Mouse (Mus musculus): ENCODE data around the gene Hrh2. TPM values are rescaled to one million over a fixed set of nuclear protein-coding genes. Genes with fewer than 3 reads are reported as not detected.

Hrh2 gene
- polyA plus RNA-seq (2014; fragmentation: Nextera tagmentation; extraction: Ambion mirVana) = 0.11 TPM in 1 of 2 replicates, not detected in the other

DNA sequence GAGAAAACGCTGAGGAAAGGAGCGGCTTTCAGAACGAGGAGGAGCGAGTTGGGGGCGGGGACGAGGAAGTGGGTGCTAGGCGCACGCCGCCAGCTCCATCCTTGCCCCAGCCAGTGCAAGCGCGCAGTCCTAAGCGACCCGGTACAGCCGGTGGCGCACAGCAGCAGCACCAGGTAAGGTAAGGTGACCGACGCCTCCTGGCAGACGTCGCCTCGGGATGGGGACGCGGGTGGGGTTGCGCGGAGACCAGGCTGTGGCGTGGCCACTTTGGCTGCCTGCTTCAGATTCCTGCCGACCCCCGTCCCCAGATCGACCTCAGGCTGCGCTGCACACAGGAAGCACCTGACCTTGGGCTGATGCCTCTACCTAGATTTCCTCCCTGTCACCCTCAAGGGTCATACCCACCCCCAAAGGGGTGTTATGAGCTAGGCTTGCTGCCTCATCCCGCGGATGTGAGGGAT lies at the start of gene Hrh2:
Gene Hrh2 (plus strand): TSS at position 109 of the 461 bp plus-strand sequence.
- 0 out of 2 replicates have a peak, but pooled peaks have one; percentile 49 for ATAC-seq (ENCODE audit: low FRiP score, low TSS enrichment)

DNA sequence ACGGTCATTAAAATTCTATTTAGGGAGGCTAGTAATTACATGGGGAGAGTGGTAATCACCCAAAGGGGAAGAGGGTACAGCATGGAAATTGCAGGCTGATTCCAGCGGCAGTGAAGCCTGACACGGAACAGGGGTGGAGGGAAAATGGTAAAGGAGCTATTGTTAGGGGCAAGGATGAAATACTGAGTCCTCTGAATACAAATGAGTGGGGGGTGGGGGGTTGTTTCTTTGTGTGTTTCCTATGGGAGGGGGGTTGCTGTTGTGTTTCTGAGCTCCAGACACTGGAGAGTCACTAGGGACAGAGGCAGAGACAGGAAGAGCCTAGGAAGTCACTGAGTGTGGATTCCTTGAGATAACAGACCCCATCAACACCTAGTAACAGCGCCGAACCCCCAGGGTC lies 48.1 kb upstream of the Hrh2 start:
- H3K27ac ChIP-seq (ENCODE audit: low read depth, low read length) = no peak overlapping the region
- H3K27me3 ChIP-seq (ENCODE audit: control insufficient read depth, insufficient read depth, low read length) = no peaks in the 10 kb centered on the region
- 63% methylated on average over 5 of the region's 5 CpGs for WGBS
- no peaks in the 10 kb centered on the region for H3K9me3 ChIP-seq (ENCODE audit: control insufficient read depth, low read length)
- H3K36me3 ChIP-seq (ENCODE audit: control insufficient read depth, insufficient read depth, low read length) = no peaks in the 10 kb centered on the region
- H3K9ac ChIP-seq (ENCODE audit: low read depth, low read length) = no peak overlapping the region
- H3K4me1 ChIP-seq (ENCODE audit: control insufficient read depth, insufficient read depth, low read length) = 0 out of 2 replicates have a peak, but pooled peaks cover 3% of the 10 kb centered on the region
- no peak overlapping the region for H3K4me2 ChIP-seq (replicated peaks; ENCODE audit: low read depth, low read length)
- H3K4me3 ChIP-seq (ENCODE audit: low read length) = no peak overlapping the region
- no peak for ATAC-seq (ENCODE audit: low FRiP score, low TSS enrichment)

More for the DNA sequence above, at the start of gene Hrh2:
- peaks cover 3% of the 10 kb centered on the region; the same call in 1 of the 2 replicates for H3K4me1 ChIP-seq (ENCODE audit: control insufficient read depth, insufficient read depth, low read length)
- peak within 1 kb of the TSS; percentile 31 for H3K4me3 ChIP-seq (ENCODE audit: low read length)
- H3K9ac ChIP-seq (ENCODE audit: low read depth, low read length) = no peak within 1 kb of the TSS
- no peak within 1 kb of the TSS for H3K27ac ChIP-seq (ENCODE audit: low read depth, low read length)
- H3K27me3 ChIP-seq (ENCODE audit: control insufficient read depth, insufficient read depth, low read length) = peaks cover 18% of the 10 kb centered on the region
- 2% methylated on average over 18 of the region's 31 CpGs for WGBS
- peak within 1 kb of the TSS; percentile 50 for H3K4me2 ChIP-seq (replicated peaks; ENCODE audit: low read depth, low read length)
- no peaks in the 10 kb centered on the region for H3K36me3 ChIP-seq (ENCODE audit: control insufficient read depth, insufficient read depth, low read length)
- H3K9me3 ChIP-seq (ENCODE audit: control insufficient read depth, low read length) = no peaks in the 10 kb centered on the region

DNA sequence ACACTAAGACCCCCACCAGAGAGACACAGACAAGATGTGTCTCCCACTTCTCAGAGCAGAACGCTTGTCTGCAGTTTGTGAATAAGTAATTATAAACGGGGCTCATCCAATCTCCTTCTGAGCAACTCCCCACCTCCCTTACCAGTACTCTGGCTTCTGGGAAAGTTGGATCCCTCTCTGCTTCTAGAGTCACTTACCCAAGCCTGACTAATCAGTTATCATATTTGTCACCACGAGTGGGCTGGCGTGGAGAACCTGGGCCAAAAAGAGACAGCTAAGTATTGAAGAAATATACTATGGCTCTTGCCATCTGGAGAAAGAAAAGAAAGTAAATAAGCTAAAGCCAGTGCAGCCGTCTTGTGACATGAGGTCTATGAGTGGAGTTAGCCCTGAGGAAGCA lies 47.3 kb upstream of the Hrh2 start:
- Histone ChIP-seq H3K4me3 (ENCODE audit: low read length) (no peak overlapping the region), H3K9me3 (ENCODE audit: control insufficient read depth, low read length) (no peaks in the 10 kb centered on the region), H3K27ac (ENCODE audit: low read depth, low read length) (no peak overlapping the region), H3K27me3 (ENCODE audit: control insufficient read depth, insufficient read depth, low read length) (no peaks in the 10 kb centered on the region), H3K4me2 (replicated peaks; ENCODE audit: low read depth, low read length) (no peak overlapping the region), H3K9ac (ENCODE audit: low read depth, low read length) (no peak overlapping the region), H3K36me3 (ENCODE audit: control insufficient read depth, insufficient read depth, low read length) (no peaks in the 10 kb centered on the region), H3K4me1 (ENCODE audit: control insufficient read depth, insufficient read depth, low read length) (0 out of 2 replicates have a peak, but pooled peaks cover 3% of the 10 kb centered on the region)
- no peak for ATAC-seq (ENCODE audit: low FRiP score, low TSS enrichment)
- WGBS = 84% methylated on average over 5 of the region's 5 CpGs

DNA sequence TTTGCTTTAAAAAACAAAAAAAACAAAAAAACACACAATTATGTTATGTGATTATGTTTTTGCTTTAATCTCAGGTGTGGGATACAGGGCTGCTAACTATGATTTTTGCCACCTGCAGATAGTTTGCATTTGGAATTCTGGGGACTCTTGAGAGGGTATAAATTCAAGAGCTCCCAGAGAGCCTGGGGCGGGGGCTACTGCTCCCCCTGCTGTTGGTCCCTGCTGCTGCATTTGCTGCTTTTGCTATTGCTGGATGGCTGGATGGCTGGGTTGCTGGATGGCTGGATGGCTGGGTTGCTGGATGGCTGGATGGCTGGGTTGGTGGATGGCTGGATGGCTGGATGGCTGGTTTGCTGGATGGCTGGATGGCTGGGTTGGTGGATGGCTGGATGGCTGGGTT lies 44.6 kb upstream of the Hrh2 start:
- WGBS = 81% methylated on average over 1 of the region's 1 CpGs
- Histone ChIP-seq H3K4me1 (ENCODE audit: control insufficient read depth, insufficient read depth, low read length) (0 out of 2 replicates have a peak, but pooled peaks cover 3% of the 10 kb centered on the region), H3K9ac (ENCODE audit: low read depth, low read length) (no peak overlapping the region), H3K27ac (ENCODE audit: low read depth, low read length) (no peak overlapping the region), H3K36me3 (ENCODE audit: control insufficient read depth, insufficient read depth, low read length) (no peaks in the 10 kb centered on the region), H3K27me3 (ENCODE audit: control insufficient read depth, insufficient read depth, low read length) (no peaks in the 10 kb centered on the region), H3K4me2 (replicated peaks; ENCODE audit: low read depth, low read length) (no peak overlapping the region), H3K9me3 (ENCODE audit: control insufficient read depth, low read length) (no peaks in the 10 kb centered on the region), H3K4me3 (ENCODE audit: low read length) (no peak overlapping the region)
- no peak for ATAC-seq (ENCODE audit: low FRiP score, low TSS enrichment)

DNA sequence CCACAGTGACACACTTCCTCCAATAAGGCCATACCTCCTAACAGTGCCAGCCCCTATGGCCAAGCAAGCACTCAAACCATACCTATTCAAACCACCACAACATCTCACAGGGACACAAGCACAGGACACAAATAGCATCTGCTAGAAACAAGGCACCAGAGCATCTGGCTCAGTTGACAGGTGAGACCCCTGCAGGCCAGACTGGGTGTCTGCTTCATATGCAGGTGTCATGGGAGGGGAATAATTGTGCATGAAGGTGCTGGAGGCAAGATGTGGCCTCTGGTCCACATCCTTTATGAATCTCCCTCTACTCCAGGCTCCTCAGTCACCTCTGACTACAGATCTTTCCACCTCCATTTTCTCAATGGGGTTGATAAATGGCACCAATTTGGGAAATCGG lies 39.5 kb upstream of the Hrh2 start:
- ATAC-seq (ENCODE audit: low FRiP score, low TSS enrichment) = no peak
- Histone ChIP-seq H3K9ac (ENCODE audit: low read depth, low read length) (no peak overlapping the region), H3K4me1 (ENCODE audit: control insufficient read depth, insufficient read depth, low read length) (no peaks in the 10 kb centered on the region), H3K4me2 (replicated peaks; ENCODE audit: low read depth, low read length) (no peak overlapping the region), H3K36me3 (ENCODE audit: control insufficient read depth, insufficient read depth, low read length) (no peaks in the 10 kb centered on the region), H3K4me3 (ENCODE audit: low read length) (no peak overlapping the region), H3K27me3 (ENCODE audit: control insufficient read depth, insufficient read depth, low read length) (no peaks in the 10 kb centered on the region), H3K27ac (ENCODE audit: low read depth, low read length) (no peak overlapping the region), H3K9me3 (ENCODE audit: control insufficient read depth, low read length) (no peaks in the 10 kb centered on the region)
- WGBS = 83% methylated on average over 1 of the region's 1 CpGs

DNA sequence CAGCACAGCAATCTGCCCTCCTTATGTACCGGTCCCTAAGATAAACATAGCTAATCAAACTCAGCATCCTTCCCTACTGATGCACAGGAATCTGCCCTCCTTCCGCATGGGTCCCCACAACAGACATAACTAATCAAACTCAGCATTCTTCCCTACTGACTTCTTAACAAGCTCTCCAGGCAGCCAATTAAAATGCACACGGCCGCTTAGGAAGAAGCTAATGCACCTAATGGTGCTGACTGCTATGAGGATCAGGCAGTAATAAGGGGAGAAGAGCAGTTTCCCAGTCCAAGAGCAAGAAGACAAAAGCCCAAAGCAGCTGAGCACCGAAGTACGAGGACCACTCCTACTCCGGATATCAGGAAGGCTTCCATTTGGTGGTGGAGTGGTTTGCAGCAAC lies 39.0 kb upstream of the Hrh2 start:
- Histone ChIP-seq H3K9ac (ENCODE audit: low read depth, low read length) (no peak overlapping the region), H3K27me3 (ENCODE audit: control insufficient read depth, insufficient read depth, low read length) (no peaks in the 10 kb centered on the region), H3K4me1 (ENCODE audit: control insufficient read depth, insufficient read depth, low read length) (no peaks in the 10 kb centered on the region), H3K27ac (ENCODE audit: low read depth, low read length) (no peak overlapping the region), H3K4me3 (ENCODE audit: low read length) (no peak overlapping the region), H3K36me3 (ENCODE audit: control insufficient read depth, insufficient read depth, low read length) (no peaks in the 10 kb centered on the region), H3K4me2 (replicated peaks; ENCODE audit: low read depth, low read length) (no peak overlapping the region), H3K9me3 (ENCODE audit: control insufficient read depth, low read length) (no peaks in the 10 kb centered on the region)
- 60% methylated on average over 7 of the region's 7 CpGs for WGBS
- ATAC-seq (ENCODE audit: low FRiP score, low TSS enrichment) = no peak

DNA sequence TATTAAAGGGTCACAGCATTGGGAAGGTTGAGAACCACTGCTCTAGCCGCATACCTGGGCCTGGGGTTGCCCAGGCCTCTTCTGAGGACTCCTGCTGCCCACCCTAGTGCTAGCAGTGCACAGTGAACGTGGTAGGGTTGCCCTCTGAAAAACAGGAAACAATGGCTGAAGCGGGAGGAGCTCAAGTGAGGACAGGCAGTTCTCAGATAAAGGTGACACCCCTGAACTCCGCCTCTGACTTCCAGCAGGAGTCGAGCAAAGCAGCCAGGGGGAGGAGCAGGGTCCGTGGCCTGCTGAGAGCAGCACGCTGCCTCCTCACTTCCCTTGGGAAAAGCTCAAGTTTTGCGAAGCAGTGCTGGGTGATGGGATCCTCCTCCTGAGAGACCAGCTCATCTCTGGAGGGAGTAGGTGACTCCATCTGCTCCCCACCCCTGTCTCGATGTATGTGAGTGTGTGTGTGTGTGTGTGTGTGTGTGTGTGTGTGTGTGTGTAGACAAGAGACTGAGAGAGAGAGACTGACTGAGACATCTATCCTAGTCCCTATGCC lies 38.2 kb upstream of the Hrh2 start:
- Histone ChIP-seq H3K9me3 (ENCODE audit: control insufficient read depth, low read length) (no peaks in the 10 kb centered on the region), H3K4me1 (ENCODE audit: control insufficient read depth, insufficient read depth, low read length) (no peaks in the 10 kb centered on the region), H3K4me2 (replicated peaks; ENCODE audit: low read depth, low read length) (no peak overlapping the region), H3K4me3 (ENCODE audit: low read length) (no peak overlapping the region), H3K27me3 (ENCODE audit: control insufficient read depth, insufficient read depth, low read length) (no peaks in the 10 kb centered on the region), H3K27ac (ENCODE audit: low read depth, low read length) (no peak overlapping the region), H3K9ac (ENCODE audit: low read depth, low read length) (no peak overlapping the region), H3K36me3 (ENCODE audit: control insufficient read depth, insufficient read depth, low read length) (no peaks in the 10 kb centered on the region)
- 16% methylated on average over 9 of the region's 9 CpGs for WGBS
- ATAC-seq (ENCODE audit: low FRiP score, low TSS enrichment) = no peak

DNA sequence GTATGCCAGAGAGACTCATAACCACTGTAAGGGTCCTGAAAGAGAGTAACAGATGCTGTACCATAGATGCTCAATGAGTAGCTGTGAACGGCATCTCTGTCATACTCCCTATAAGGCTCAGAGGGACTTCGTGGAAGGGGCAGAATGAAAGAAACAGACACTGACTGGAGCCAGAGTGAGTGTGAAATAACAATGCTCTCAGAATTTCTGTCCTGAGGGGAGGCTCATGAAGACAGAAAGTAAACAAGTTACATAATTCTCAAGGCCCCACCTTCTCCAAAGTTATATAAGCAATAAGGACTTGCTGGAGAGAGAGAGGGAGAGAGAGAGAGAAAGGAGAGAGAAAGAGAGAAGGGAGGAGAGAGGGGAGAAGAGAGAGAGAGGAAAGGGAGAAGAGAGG lies 36.1 kb upstream of the Hrh2 start:
- no peak for ATAC-seq (ENCODE audit: low FRiP score, low TSS enrichment)
- Histone ChIP-seq H3K9ac (ENCODE audit: low read depth, low read length) (no peak overlapping the region), H3K4me2 (replicated peaks; ENCODE audit: low read depth, low read length) (no peak overlapping the region), H3K27me3 (ENCODE audit: control insufficient read depth, insufficient read depth, low read length) (no peaks in the 10 kb centered on the region), H3K4me3 (ENCODE audit: low read length) (no peak overlapping the region), H3K36me3 (ENCODE audit: control insufficient read depth, insufficient read depth, low read length) (no peaks in the 10 kb centered on the region), H3K27ac (ENCODE audit: low read depth, low read length) (no peak overlapping the region), H3K4me1 (ENCODE audit: control insufficient read depth, insufficient read depth, low read length) (no peaks in the 10 kb centered on the region), H3K9me3 (ENCODE audit: control insufficient read depth, low read length) (no peaks in the 10 kb centered on the region)
- 87% methylated on average over 2 of the region's 2 CpGs for WGBS

DNA sequence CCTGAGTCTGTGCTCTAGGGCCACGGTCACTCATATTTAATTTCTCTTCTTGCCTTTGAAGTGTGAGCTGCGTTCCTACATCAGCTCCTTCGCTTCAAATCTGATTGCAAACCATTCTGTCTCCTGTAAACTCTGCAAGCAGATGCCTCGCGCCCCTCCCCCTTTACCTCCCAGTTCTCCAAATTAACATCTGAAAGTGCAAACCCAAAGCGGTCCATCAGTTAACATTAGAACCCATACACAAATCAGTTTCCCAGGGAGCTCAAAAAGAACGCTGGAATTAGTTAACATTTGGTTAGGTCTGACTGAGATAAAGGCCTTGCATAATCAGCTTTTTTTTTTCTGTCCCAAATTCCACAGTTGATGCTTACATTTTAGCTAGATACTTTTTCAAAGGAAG lies 32.7 kb upstream of the Hrh2 start:
- Histone ChIP-seq H3K4me3 (ENCODE audit: low read length) (no peak overlapping the region), H3K4me1 (ENCODE audit: control insufficient read depth, insufficient read depth, low read length) (no peaks in the 10 kb centered on the region), H3K4me2 (replicated peaks; ENCODE audit: low read depth, low read length) (no peak overlapping the region), H3K36me3 (ENCODE audit: control insufficient read depth, insufficient read depth, low read length) (no peaks in the 10 kb centered on the region), H3K9ac (ENCODE audit: low read depth, low read length) (no peak overlapping the region), H3K9me3 (ENCODE audit: control insufficient read depth, low read length) (no peaks in the 10 kb centered on the region), H3K27me3 (ENCODE audit: control insufficient read depth, insufficient read depth, low read length) (no peaks in the 10 kb centered on the region), H3K27ac (ENCODE audit: low read depth, low read length) (no peak overlapping the region)
- ATAC-seq (ENCODE audit: low FRiP score, low TSS enrichment) = no peak
- 16% methylated on average over 7 of the region's 7 CpGs for WGBS
